Mouse (Mus musculus) MEL (cell line): ENCODE data around the gene Olfr1396. TPM values are rescaled to one million over a fixed set of nuclear protein-coding genes. Genes with fewer than 3 reads are reported as not detected.
A peak's percentile ranks its signal among the peaks of the same experiment; 100 is the strongest.

ENCODE experiments used
- DNase-seq: peaks from one replicate; pipeline ENCODE4 v3.0.0; 2011; ENCODE audit warnings: low read depth, low spot score
- H3K27ac ChIP-seq: 2 replicates; pipeline ENCODE4 v1.5.1; 2012; ENCODE audit warnings: low read depth, mild to moderate bottlenecking, control low read depth, low read length, moderate library complexity; ENCODE audit not compliant: control insufficient read depth
- H3K27me3 ChIP-seq, 2 experiments: fragments of 150-350 bp in 1 of 2; sonication (generic) in 1 of 2; 2 replicates each; pipeline ENCODE4 v1.6.1; 2012; ENCODE audit warnings: low read length in 2 of 2, mild to moderate bottlenecking in 2 of 2, improper control_type of control experiment in 1 of 2, moderate library complexity in 1 of 2; ENCODE audit not compliant: insufficient read depth in 2 of 2, control insufficient read depth in 1 of 2
- H3K36me3 ChIP-seq, 2 experiments: 2 replicates each; pipeline ENCODE4 v1.6.1; 2012 to 2014; ENCODE audit warnings: low read length in 2 of 2, improper control_type of control experiment in 1 of 2, inconsistent platforms in 1 of 2, mild to moderate bottlenecking in 1 of 2; ENCODE audit not compliant: insufficient read depth in 2 of 2, control insufficient read depth in 1 of 2
- H3K4me1 ChIP-seq, 2 experiments: fragments of 150-350 bp in 1 of 2; sonication (generic) in 1 of 2; 2 replicates each; pipeline ENCODE4 v1.6.1; 2012; ENCODE audit warnings: low read length in 2 of 2, improper control_type of control experiment in 1 of 2, mild to moderate bottlenecking in 1 of 2; ENCODE audit not compliant: insufficient read depth in 2 of 2, control insufficient read depth in 1 of 2
- H3K4me3 ChIP-seq, 2 experiments: fragments of 150-350 bp in 1 of 2; sonication (generic) in 1 of 2; 2 replicates each; pipeline ENCODE4 v1.5.1; 2012; ENCODE audit warnings: low read depth in 2 of 2, low read length in 2 of 2, mild to moderate bottlenecking in 2 of 2, moderate library complexity in 2 of 2, control low read depth in 1 of 2, improper control_type of control experiment in 1 of 2; ENCODE audit not compliant: control insufficient read depth in 1 of 2, insufficient read depth in 1 of 2
- H3K79me2 ChIP-seq: 2 replicates; pipeline ENCODE4 v1.6.1; 2012; ENCODE audit warnings: mild to moderate bottlenecking, low read length, moderate library complexity; ENCODE audit not compliant: control insufficient read depth, poor library complexity, insufficient read depth
- H3K9ac ChIP-seq: 2 replicates; pipeline ENCODE4 v1.6.1; 2012; ENCODE audit warnings: low read depth, mild to moderate bottlenecking, control low read depth, low read length, moderate library complexity; ENCODE audit not compliant: control insufficient read depth, poor library complexity, severe bottlenecking
- H3K9me3 ChIP-seq: fragments of 150-350 bp; sonication (generic); replicated peaks from 2 replicates; pipeline ENCODE4 v1.6.1; 2012; ENCODE audit warnings: mild to moderate bottlenecking, low read length, improper control_type of control experiment, moderate library complexity; ENCODE audit not compliant: insufficient read depth
- BHLHE40 ChIP-seq: IDR thresholded peaks from 2 replicates; pipeline ENCODE4 v1.6.1; 2012; ENCODE audit warnings: low read depth, mild to moderate bottlenecking, inconsistent platforms, low read length, improper control_type of control experiment, borderline replicate concordance
- CTCF ChIP-seq, 3 experiments: IDR thresholded peaks in 2 of 3; conservative IDR thresholded peaks in 1 of 3; 2 replicates each; pipeline ENCODE4 v1.5.1; 2011 to 2012; ENCODE audit warnings: low read length in 3 of 3, low read depth in 2 of 3, mild to moderate bottlenecking in 2 of 3, improper control_type of control experiment in 1 of 3, inconsistent platforms in 1 of 3, mixed read lengths in 1 of 3, moderate library complexity in 1 of 3; ENCODE audit not compliant: control insufficient read depth in 1 of 3, insufficient read depth in 1 of 3, poor library complexity in 1 of 3, severe bottlenecking in 1 of 3
- E2F4 ChIP-seq: IDR thresholded peaks from 2 replicates; pipeline ENCODE4 v1.6.1; 2011; ENCODE audit warnings: low read depth, low read length, improper control_type of control experiment, borderline replicate concordance
- ETS1 ChIP-seq: IDR thresholded peaks from 2 replicates; pipeline ENCODE4 v1.6.1; 2012; ENCODE audit warnings: low read depth, mild to moderate bottlenecking, inconsistent platforms, low read length, improper control_type of control experiment, moderate library complexity
- GABPA ChIP-seq: IDR thresholded peaks from 2 replicates; pipeline ENCODE4 v1.6.1; 2012; ENCODE audit warnings: low read depth, mild to moderate bottlenecking, inconsistent platforms, low read length, improper control_type of control experiment, moderate library complexity
- JUND ChIP-seq: IDR thresholded peaks from 2 replicates; pipeline ENCODE4 v1.6.1; 2011; ENCODE audit warnings: low read depth, mild to moderate bottlenecking, improper control_type of control experiment, low read length
- MAFK ChIP-seq: IDR thresholded peaks from 2 replicates; pipeline ENCODE4 v1.6.1; 2011; ENCODE audit warnings: low read depth, mild to moderate bottlenecking, low read length, improper control_type of control experiment, borderline replicate concordance
- MAX ChIP-seq: IDR thresholded peaks from 2 replicates; pipeline ENCODE4 v1.6.1; 2011; ENCODE audit warnings: low read length, improper control_type of control experiment
- MAZ ChIP-seq: IDR thresholded peaks from 2 replicates; pipeline ENCODE4 v1.6.1; 2012; ENCODE audit warnings: low read depth, mild to moderate bottlenecking, inconsistent platforms, low read length, improper control_type of control experiment
- MEF2A ChIP-seq: IDR thresholded peaks from 2 replicates; pipeline ENCODE4 v1.6.1; 2014; ENCODE audit warnings: low read depth, mild to moderate bottlenecking, inconsistent platforms, low read length, improper control_type of control experiment; ENCODE audit not compliant: poor library complexity, insufficient replicate concordance, severe bottlenecking; ENCODE audit errors: extremely low read depth
- MXI1 ChIP-seq: IDR thresholded peaks from 2 replicates; pipeline ENCODE4 v1.6.1; 2011; ENCODE audit warnings: mild to moderate bottlenecking, low read depth, low read length, improper control_type of control experiment
- MYB ChIP-seq: IDR thresholded peaks from 2 replicates; pipeline ENCODE4 v1.6.1; 2011; ENCODE audit warnings: mild to moderate bottlenecking, low read depth, low read length, improper control_type of control experiment
- NELFE ChIP-seq: IDR thresholded peaks from 2 replicates; pipeline ENCODE4 v1.6.1; 2011; ENCODE audit warnings: low read depth, low read length, improper control_type of control experiment
- NRF1 ChIP-seq: IDR thresholded peaks from 2 replicates; pipeline ENCODE4 v1.6.1; 2014; ENCODE audit warnings: low read depth, mild to moderate bottlenecking, inconsistent platforms, low read length, improper control_type of control experiment, moderate library complexity; ENCODE audit not compliant: poor library complexity, insufficient read depth, severe bottlenecking
- POLR2A ChIP-seq, 2 experiments: IDR thresholded peaks; 2 replicates each; pipeline ENCODE4 v1.6.1; 2011 to 2012; ENCODE audit warnings: low read length in 2 of 2, mild to moderate bottlenecking in 2 of 2, control low read depth in 1 of 2, improper control_type of control experiment in 1 of 2, low read depth in 1 of 2, moderate library complexity in 1 of 2; ENCODE audit not compliant: control insufficient read depth in 1 of 2, insufficient read depth in 1 of 2, poor library complexity in 1 of 2
- POLR2AphosphoS2 ChIP-seq: IDR thresholded peaks from 2 replicates; pipeline ENCODE4 v1.6.1; 2011; ENCODE audit warnings: low read length, improper control_type of control experiment
- RAD21 ChIP-seq: IDR thresholded peaks from 2 replicates; pipeline ENCODE4 v1.6.1; 2011; ENCODE audit warnings: mild to moderate bottlenecking, low read depth, low read length, improper control_type of control experiment
- RCOR1 ChIP-seq: IDR thresholded peaks from 2 replicates; pipeline ENCODE4 v1.6.1; 2012; ENCODE audit warnings: low read depth, mild to moderate bottlenecking, inconsistent platforms, low read length, improper control_type of control experiment
- SIN3A ChIP-seq: IDR thresholded peaks from 2 replicates; pipeline ENCODE4 v1.6.1; 2012; ENCODE audit warnings: low read length, improper control_type of control experiment, inconsistent platforms
- SMC3 ChIP-seq: IDR thresholded peaks from 2 replicates; pipeline ENCODE4 v1.6.1; 2011; ENCODE audit warnings: low read depth, low read length, improper control_type of control experiment
- TAL1 ChIP-seq: IDR thresholded peaks from 2 replicates; pipeline ENCODE4 v1.6.1; 2012; ENCODE audit warnings: mild to moderate bottlenecking, inconsistent platforms, low read length, moderate library complexity, mixed read lengths
- TBP ChIP-seq: IDR thresholded peaks from 2 replicates; pipeline ENCODE4 v1.8.0; 2011; ENCODE audit warnings: low read depth, low read length, improper control_type of control experiment
- TCF12 ChIP-seq: IDR thresholded peaks from 2 replicates; pipeline ENCODE4 v1.6.1; 2014; ENCODE audit warnings: low read depth, mild to moderate bottlenecking, inconsistent platforms, low read length, improper control_type of control experiment, moderate library complexity
- USF1 ChIP-seq: IDR thresholded peaks from 2 replicates; pipeline ENCODE4 v1.6.1; 2014; ENCODE audit warnings: low read depth, mild to moderate bottlenecking, inconsistent platforms, low read length, improper control_type of control experiment, moderate library complexity
- USF2 ChIP-seq, 2 experiments: IDR thresholded peaks; 2 replicates each; pipeline ENCODE4 v1.6.1; 2011 to 2012; ENCODE audit warnings: improper control_type of control experiment in 2 of 2, low read length in 2 of 2, borderline replicate concordance in 1 of 2, inconsistent platforms in 1 of 2, low read depth in 1 of 2, mild to moderate bottlenecking in 1 of 2; ENCODE audit not compliant: insufficient read depth in 1 of 2
- ZC3H11A ChIP-seq: IDR thresholded peaks from 2 replicates; pipeline ENCODE4 v1.6.1; 2012; ENCODE audit warnings: low read depth, mild to moderate bottlenecking, inconsistent platforms, low read length, improper control_type of control experiment
- polyA plus RNA-seq, 2 experiments: library from polyadenylated mRNA; stranded (reverse) in 1 of 2; unstranded in 1 of 2; fragments of >175 nt in 1 of 2; fragments of >200 nt in 1 of 2; gene quantifications; 2 replicates each; pipeline versions ENCODE4 v1.2.1 to v1.2.4; 2012; ENCODE audit warnings: low replicate concordance in 2 of 2, low read depth in 1 of 2; ENCODE audit not compliant: insufficient read length in 2 of 2, insufficient read depth in 1 of 2, missing spikeins in 1 of 2
- total RNA-seq: library from RNA; depleted of rRNA; stranded (reverse); fragments of 300-350 nt; gene quantifications from 2 replicates; pipeline ENCODE4 v1.2.3, GENCODE M21; 2012

The Olfr1396 gene
- total and polyA plus RNA-seq, 3 experiments = 0.06 TPM; not detected in 2

DNA sequence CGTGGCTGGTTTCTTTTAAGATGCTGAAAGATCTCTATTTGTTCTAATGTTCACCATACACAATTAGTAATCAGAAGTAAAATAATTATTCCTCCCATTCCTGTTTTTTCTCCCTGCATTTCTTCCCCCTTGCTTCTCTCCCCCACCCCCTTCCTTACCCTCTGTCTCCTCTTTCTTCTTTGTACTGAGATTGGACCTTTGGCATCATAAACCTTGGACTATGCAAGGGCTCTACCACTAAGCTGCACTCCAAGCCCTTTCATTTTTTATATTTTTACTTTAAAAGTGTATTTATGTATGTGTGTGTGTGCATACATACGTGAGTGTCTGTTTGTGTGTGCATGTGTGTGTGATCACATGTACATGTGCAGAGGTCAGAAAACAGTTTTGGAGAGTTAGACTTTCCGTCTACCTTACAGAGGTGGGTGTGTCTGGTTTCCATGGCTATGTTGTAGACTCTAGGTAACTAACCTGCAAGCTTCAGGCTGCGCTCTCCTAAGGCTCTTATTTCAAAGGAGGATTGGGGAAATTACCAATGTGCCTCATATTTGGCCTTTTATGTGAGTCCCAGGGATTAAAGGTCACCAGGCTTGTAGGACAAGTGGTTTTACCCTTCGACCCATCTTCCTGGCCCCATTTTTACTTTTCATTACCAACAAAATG, 25.6 kb downstream of the Olfr1396 start:
- DNase-seq = no peak
- peaks cover 66 to 67% of the 10 kb centered on the region in 2 experiments for H3K4me1 ChIP-seq
- peaks cover 6 to 78% of the 10 kb centered on the region in 2 experiments; a peak in 3 of 4 replicates for H3K36me3 ChIP-seq
- H3K27ac ChIP-seq = peak overlapping the region; percentile 78
- no peaks in the 10 kb centered on the region for H3K9me3 ChIP-seq
- H3K4me3 ChIP-seq = no peak overlapping the region
- H3K9ac ChIP-seq = peak overlapping the region; percentile 62; the same call in 1 of the 2 replicates
- no peaks in the 10 kb centered on the region for H3K27me3 ChIP-seq
- TF ChIP-seq E2F4 (no peak), CTCF (IDR thresholded peaks at IDR 0.05 in 2 of 3, conservative IDR thresholded peaks at IDR 0.05 in 1 of 3; ENCODE audit: control insufficient read depth in 1 of 3, insufficient read depth in 1 of 3, low read depth in 2 of 3, low read length in 3 of 3, poor library complexity in 1 of 3, severe bottlenecking in 1 of 3) (no peak), ETS1 (no peak)
- H3K79me2 ChIP-seq = no peaks in the 10 kb centered on the region; the same call in 1 of the 2 replicates

DNA sequence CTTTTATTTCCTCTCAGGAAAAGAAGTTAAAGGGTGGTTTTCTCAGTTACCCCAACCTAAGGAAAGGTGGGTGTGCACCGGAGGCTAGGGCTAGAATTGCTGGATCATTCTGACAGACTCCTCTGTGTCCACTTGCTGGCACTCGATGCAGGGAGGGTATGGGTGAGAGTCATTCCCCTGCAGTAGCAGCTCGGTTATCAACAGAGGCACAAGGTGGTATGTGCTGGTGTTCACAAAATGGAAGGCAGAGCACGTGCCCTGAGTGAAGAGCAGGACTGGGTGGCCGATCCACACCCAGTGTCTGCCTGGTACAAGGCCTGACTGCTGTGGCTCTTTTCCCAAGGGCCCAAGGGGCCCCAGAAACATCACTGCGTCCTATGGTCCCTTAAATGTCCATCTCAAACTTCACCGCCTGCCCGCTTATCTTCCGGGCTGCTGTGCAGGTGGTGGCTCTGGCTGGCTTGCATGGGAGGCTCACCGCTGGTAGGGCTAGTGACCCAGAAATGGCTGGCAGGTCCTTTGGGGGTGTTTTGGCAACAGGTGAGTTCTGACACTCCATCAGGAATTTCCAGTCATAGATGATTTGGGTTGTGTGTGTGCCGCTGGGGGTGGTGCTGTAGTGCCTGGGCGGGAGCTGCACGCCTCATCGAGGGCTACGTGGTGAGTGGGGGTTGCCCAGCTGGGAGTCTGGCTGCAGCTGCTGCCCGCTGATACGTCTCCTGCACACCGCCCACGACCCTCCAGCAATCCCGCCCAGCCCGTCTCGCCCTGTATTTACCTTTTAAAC, 26.7 kb downstream of the Olfr1396 start:
- DNase-seq = peak; percentile 90
- TF ChIP-seq POLR2A (IDR thresholded peaks at IDR 0.05; ENCODE audit: control insufficient read depth in 1 of 2, insufficient read depth in 1 of 2, low read depth in 1 of 2, low read length in 2 of 2, poor library complexity in 1 of 2) (peak in 1 of 2 experiments; percentile 56; a peak in 2 of 4 replicates), CTCF (IDR thresholded peaks at IDR 0.05 in 2 of 3, conservative IDR thresholded peaks at IDR 0.05 in 1 of 3; ENCODE audit: control insufficient read depth in 1 of 3, insufficient read depth in 1 of 3, low read depth in 2 of 3, low read length in 3 of 3, poor library complexity in 1 of 3, severe bottlenecking in 1 of 3) (no peak), RAD21 (no peak), MYB (0 out of 2 replicates have a peak, but pooled peaks have one; percentile 43), TBP (peak; percentile 85), E2F4 (no peak), NRF1 (no peak), NELFE (no peak; the same call in 1 of the 2 replicates), JUND (no peak), MXI1 (peak; percentile 53), RCOR1 (peak; percentile 7; the same call in 1 of the 2 replicates), ZC3H11A (peak; percentile 24; the same call in 1 of the 2 replicates), USF2 (IDR thresholded peaks at IDR 0.05; ENCODE audit: borderline replicate concordance in 1 of 2, insufficient read depth in 1 of 2, low read depth in 1 of 2, low read length in 2 of 2) (no peak), MEF2A (no peak), TAL1 (peak; percentile 86), ETS1 (peak; percentile 97), SMC3 (no peak), MAFK (no peak), MAZ (peak; percentile 44; the same call in 1 of the 2 replicates), BHLHE40 (peak; percentile 67; the same call in 1 of the 2 replicates), GABPA (no peak), TCF12 (peak; percentile 88), MAX (peak; percentile 59; the same call in 1 of the 2 replicates), USF1 (peak; percentile 48; the same call in 1 of the 2 replicates), SIN3A (peak; percentile 43), POLR2AphosphoS2 (peak; percentile 24; the same call in 1 of the 2 replicates)

More for the DNA sequence above, 26.7 kb downstream of the Olfr1396 start:
- H3K4me1 ChIP-seq = peaks cover 67 to 75% of the 10 kb centered on the region in 2 experiments
- H3K9me3 ChIP-seq = no peaks in the 10 kb centered on the region
- peak overlapping the region; percentile 62 for H3K9ac ChIP-seq
- H3K27ac ChIP-seq = peak overlapping the region; percentile 78
- no peaks in the 10 kb centered on the region for H3K27me3 ChIP-seq
- no peaks in the 10 kb centered on the region; the same call in none of the 2 replicates for H3K79me2 ChIP-seq
- peaks cover 2 to 81% of the 10 kb centered on the region in 2 experiments; a peak in 3 of 4 replicates for H3K36me3 ChIP-seq
- H3K4me3 ChIP-seq = peak overlapping the region; percentile 36 to 41; a peak in 3 of 4 replicates
